Mouse (Mus musculus) colon, adult 2 months (tissue): ENCODE results near the gene 2410004P03Rik. TPM values are rescaled to one million over a fixed set of nuclear protein-coding genes. Genes with fewer than 3 reads are reported as not detected.

Experiments
- polyA plus RNA-seq: library from polyadenylated mRNA; depleted of rRNA; stranded (reverse); fragments of >200 nt; gene quantifications from 2 replicates; pipeline ENCODE4 v1.2.3, GENCODE M21; 2012; rRNA removed

Gene 2410004P03Rik
- 0.52 and 1.3 TPM in 2 replicates for polyA plus RNA-seq

DNA sequence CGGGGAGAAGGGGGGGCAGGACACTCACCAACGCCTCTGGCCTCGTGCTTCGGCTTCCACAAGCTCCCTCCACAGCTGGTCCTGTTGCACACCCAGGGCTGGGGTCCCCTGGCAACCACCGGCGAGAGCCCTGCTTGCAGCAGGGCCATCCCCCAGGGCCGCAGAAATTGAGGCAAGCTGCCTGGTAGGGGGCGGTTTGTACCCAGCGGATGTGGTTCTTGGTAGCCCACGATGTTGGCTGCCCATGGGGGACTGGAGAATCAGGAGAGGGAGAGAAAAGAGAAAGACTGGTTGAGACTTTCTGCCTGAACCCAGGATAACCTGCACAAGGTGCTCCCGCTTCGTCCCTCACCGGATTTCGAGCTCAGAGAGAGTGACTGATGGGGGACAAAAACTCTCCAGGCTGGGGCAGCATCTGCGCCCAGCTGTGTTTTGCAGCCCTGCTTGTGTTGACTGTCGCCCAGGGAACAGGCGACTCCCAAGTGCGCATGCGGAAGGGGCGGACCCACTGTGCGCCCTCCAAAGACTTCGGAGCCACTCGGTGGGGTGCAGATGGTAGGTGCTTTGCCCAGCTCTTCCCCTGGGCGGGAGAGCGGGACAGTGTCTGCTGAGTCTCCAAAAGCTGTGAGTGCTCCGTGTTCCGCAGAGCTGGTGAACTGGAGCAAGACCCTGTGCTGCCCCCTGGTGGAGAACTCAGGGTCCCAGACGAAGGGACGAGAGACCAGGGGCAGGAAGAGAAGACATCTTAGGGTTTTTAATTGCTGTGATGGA is at the start of gene 2410004P03Rik:
2410004P03Rik (minus strand) TSS at position 628 of the 771 bp plus-strand sequence.

GRCm38 (mm10) chr12:16999739-17000497 is 11.6 kb downstream of the 2410004P03Rik start, which contains the start of gene Pqlc3:
Gene Pqlc3, minus strand, starts transcription at chr12:17000408.

Other genes starting within 250 kb of the 2410004P03Rik start
- gene Greb1, start 210.8 kb downstream of the 2410004P03Rik start, polyA plus RNA-seq: 5.8 and 8.4 TPM in 2 replicates
- gene E2f6, start 200.8 kb downstream of the 2410004P03Rik start, polyA plus RNA-seq: 10.0 and 11.7 TPM in 2 replicates
- 4.9 and 5.6 TPM in 2 replicates for gene Rock2, start 116.8 kb downstream of the 2410004P03Rik start, polyA plus RNA-seq
- gene Pqlc3, start 11.3 kb downstream of the 2410004P03Rik start, polyA plus RNA-seq: 84.9 and 206 TPM in 2 replicates
- 12.4 and 20.0 TPM in 2 replicates for gene Kcnf1, start 165.2 kb upstream of the 2410004P03Rik start, polyA plus RNA-seq